Mouse (Mus musculus): ENCODE results near the gene Smarcc2. TPM values are rescaled to one million over a fixed set of nuclear protein-coding genes. Genes with fewer than 3 reads are reported as not detected.

Gene Smarcc2
- polyA plus RNA-seq, 1 experiment = 74.4 TPM

- TF ChIP-seq POLR2A (IDR thresholded peaks at IDR 0.05; ENCODE audit: borderline replicate concordance, control insufficient read depth, low read depth, low read length) (no peak), CTCF (IDR thresholded peaks at IDR 0.05; ENCODE audit: control insufficient read depth, insufficient read depth, low read length) (no peak)
- 80% methylated on average over 5 of the region's 5 CpGs for WGBS
- Histone ChIP-seq H3K27ac (ENCODE audit: control insufficient read depth, insufficient read depth, low read depth, low read length, poor library complexity) (peak overlapping the region; percentile 93), H3K4me3 (replicated peaks; ENCODE audit: control insufficient read depth, low read depth, low read length) (no peak overlapping the region), H3K4me1 (ENCODE audit: control insufficient read depth, insufficient read depth, low read length) (peaks cover 10% of the 10 kb centered on the region)
Observed at GRCm38 (mm10) chr10:128435873-128436272, 23.2 kb upstream of the Smarcc2 start.

- peaks cover 10% of the 10 kb centered on the region for H3K4me1 ChIP-seq (ENCODE audit: control insufficient read depth, insufficient read depth, low read length)
- H3K27ac ChIP-seq (ENCODE audit: control insufficient read depth, insufficient read depth, low read depth, low read length, poor library complexity) = no peak overlapping the region
- H3K4me3 ChIP-seq (replicated peaks; ENCODE audit: control insufficient read depth, low read depth, low read length) = no peak overlapping the region
- WGBS = 70% methylated on average over 8 of the region's 8 CpGs
- no peak for TF ChIP-seq CTCF (IDR thresholded peaks at IDR 0.05; ENCODE audit: control insufficient read depth, insufficient read depth, low read length)
- no peak for TF ChIP-seq POLR2A (IDR thresholded peaks at IDR 0.05; ENCODE audit: borderline replicate concordance, control insufficient read depth, low read depth, low read length)
Observed at GRCm38 (mm10) chr10:128436376-128436775, 22.7 kb upstream of the Smarcc2 start.

GRCm38 (mm10) chr10:128438675-128439279 lies 20.3 kb upstream of the Smarcc2 start:
- WGBS = 34% methylated on average over 10 of the region's 10 CpGs
- peak overlapping the region; percentile 81 for H3K27ac ChIP-seq (ENCODE audit: control insufficient read depth, insufficient read depth, low read depth, low read length, poor library complexity)
- no peak; the same call in 1 of the 2 replicates for TF ChIP-seq POLR2A (IDR thresholded peaks at IDR 0.05; ENCODE audit: borderline replicate concordance, control insufficient read depth, low read depth, low read length)
- TF ChIP-seq CTCF (IDR thresholded peaks at IDR 0.05; ENCODE audit: control insufficient read depth, insufficient read depth, low read length) = no peak
- no peak overlapping the region for H3K4me3 ChIP-seq (replicated peaks; ENCODE audit: control insufficient read depth, low read depth, low read length)
- peaks cover 8% of the 10 kb centered on the region for H3K4me1 ChIP-seq (ENCODE audit: control insufficient read depth, insufficient read depth, low read length)

GRCm38 (mm10) chr10:128440407-128440806 lies 18.6 kb upstream of the Smarcc2 start:
- H3K27ac ChIP-seq (ENCODE audit: control insufficient read depth, insufficient read depth, low read depth, low read length, poor library complexity) = no peak overlapping the region
- H3K4me3 ChIP-seq (replicated peaks; ENCODE audit: control insufficient read depth, low read depth, low read length) = no peak overlapping the region
- WGBS = 54% methylated on average over 10 of the region's 10 CpGs
- TF ChIP-seq CTCF (IDR thresholded peaks at IDR 0.05; ENCODE audit: control insufficient read depth, insufficient read depth, low read length) (peak; percentile 40; the same call in 1 of the 2 replicates), POLR2A (IDR thresholded peaks at IDR 0.05; ENCODE audit: borderline replicate concordance, control insufficient read depth, low read depth, low read length) (no peak)
- H3K4me1 ChIP-seq (ENCODE audit: control insufficient read depth, insufficient read depth, low read length) = peaks cover 6% of the 10 kb centered on the region

- Histone ChIP-seq H3K4me1 (ENCODE audit: control insufficient read depth, insufficient read depth, low read length) (peaks cover 6% of the 10 kb centered on the region), H3K4me3 (replicated peaks; ENCODE audit: control insufficient read depth, low read depth, low read length) (no peak overlapping the region), H3K27ac (ENCODE audit: control insufficient read depth, insufficient read depth, low read depth, low read length, poor library complexity) (no peak overlapping the region)
- no peak for TF ChIP-seq CTCF (IDR thresholded peaks at IDR 0.05; ENCODE audit: control insufficient read depth, insufficient read depth, low read length)
- no peak for TF ChIP-seq POLR2A (IDR thresholded peaks at IDR 0.05; ENCODE audit: borderline replicate concordance, control insufficient read depth, low read depth, low read length)
- 88% methylated on average over 10 of the region's 10 CpGs for WGBS
Observed at GRCm38 (mm10) chr10:128441324-128442119, 17.5 kb upstream of the Smarcc2 start.

GRCm38 (mm10) chr10:128442718-128443117 lies 16.3 kb upstream of the Smarcc2 start:
- no peak overlapping the region for H3K4me3 ChIP-seq (replicated peaks; ENCODE audit: control insufficient read depth, low read depth, low read length)
- TF ChIP-seq CTCF (IDR thresholded peaks at IDR 0.05; ENCODE audit: control insufficient read depth, insufficient read depth, low read length) (no peak), POLR2A (IDR thresholded peaks at IDR 0.05; ENCODE audit: borderline replicate concordance, control insufficient read depth, low read depth, low read length) (no peak)
- H3K27ac ChIP-seq (ENCODE audit: control insufficient read depth, insufficient read depth, low read depth, low read length, poor library complexity) = no peak overlapping the region
- WGBS = 76% methylated on average over 1 of the region's 1 CpGs
- H3K4me1 ChIP-seq (ENCODE audit: control insufficient read depth, insufficient read depth, low read length) = peaks cover 4% of the 10 kb centered on the region

DNA sequence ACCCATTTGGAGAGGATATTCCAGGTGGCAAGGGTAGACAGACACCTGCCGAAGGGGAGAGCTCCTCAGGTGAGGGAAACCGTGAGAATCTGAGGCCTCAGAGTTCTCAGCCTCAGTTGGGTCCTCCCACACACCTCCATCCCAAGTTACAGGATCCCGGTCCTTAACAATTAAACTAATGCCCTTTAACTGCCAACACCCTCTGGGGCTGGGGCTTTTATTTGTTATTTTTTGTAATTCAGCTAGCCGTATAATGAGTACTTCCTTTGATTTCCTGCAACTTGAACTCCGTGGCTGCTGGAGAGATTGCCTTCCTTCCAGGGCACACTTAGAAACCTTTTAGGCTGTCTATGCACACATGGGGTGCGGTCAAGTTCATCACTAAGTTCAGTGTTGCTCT lies 14.7 kb upstream of the Smarcc2 start:
- Histone ChIP-seq H3K4me3 (replicated peaks; ENCODE audit: control insufficient read depth, low read depth, low read length) (no peak overlapping the region), H3K4me1 (ENCODE audit: control insufficient read depth, insufficient read depth, low read length) (no peaks in the 10 kb centered on the region; the same call in 1 of the 2 replicates), H3K27ac (ENCODE audit: control insufficient read depth, insufficient read depth, low read depth, low read length, poor library complexity) (no peak overlapping the region)
- 55% methylated on average over 6 of the region's 6 CpGs for WGBS
- TF ChIP-seq CTCF (IDR thresholded peaks at IDR 0.05; ENCODE audit: control insufficient read depth, insufficient read depth, low read length) (no peak), POLR2A (IDR thresholded peaks at IDR 0.05; ENCODE audit: borderline replicate concordance, control insufficient read depth, low read depth, low read length) (no peak)

GRCm38 (mm10) chr10:128445407-128445806 lies 13.6 kb upstream of the Smarcc2 start:
- Histone ChIP-seq H3K4me3 (replicated peaks; ENCODE audit: control insufficient read depth, low read depth, low read length) (no peak overlapping the region), H3K4me1 (ENCODE audit: control insufficient read depth, insufficient read depth, low read length) (no peaks in the 10 kb centered on the region), H3K27ac (ENCODE audit: control insufficient read depth, insufficient read depth, low read depth, low read length, poor library complexity) (no peak overlapping the region)
- TF ChIP-seq POLR2A (IDR thresholded peaks at IDR 0.05; ENCODE audit: borderline replicate concordance, control insufficient read depth, low read depth, low read length) (no peak), CTCF (IDR thresholded peaks at IDR 0.05; ENCODE audit: control insufficient read depth, insufficient read depth, low read length) (no peak)
- 22% methylated on average over 4 of the region's 4 CpGs for WGBS

Measured in bone marrow, adult 2 months (tissue).